Mouse (Mus musculus): ENCODE measurements around the gene Iqsec1.

- no peak for TF ChIP-seq GATA1 (IDR thresholded peaks at IDR 0.05; ENCODE audit: borderline replicate concordance, low read length)
- no peak for TF ChIP-seq FLI1 (IDR thresholded peaks at IDR 0.05; ENCODE audit: low read length)
Observed at GRCm38 (mm10) chr6:90921259-90921946, 67.1 kb downstream of the Iqsec1 start.

All from megakaryocyte, embryonic 14.5 days (primary cell).